Mouse (Mus musculus) lung, postnatal 36 days (tissue): Measurements from ENCODE around the gene Ppp4r1.

Experiments used
- DNase-seq: peaks from one replicate; pipeline ENCODE4 v3.0.0; 2022; ENCODE audit warnings: mixed read lengths

Ppp4r1 gene

DNA sequence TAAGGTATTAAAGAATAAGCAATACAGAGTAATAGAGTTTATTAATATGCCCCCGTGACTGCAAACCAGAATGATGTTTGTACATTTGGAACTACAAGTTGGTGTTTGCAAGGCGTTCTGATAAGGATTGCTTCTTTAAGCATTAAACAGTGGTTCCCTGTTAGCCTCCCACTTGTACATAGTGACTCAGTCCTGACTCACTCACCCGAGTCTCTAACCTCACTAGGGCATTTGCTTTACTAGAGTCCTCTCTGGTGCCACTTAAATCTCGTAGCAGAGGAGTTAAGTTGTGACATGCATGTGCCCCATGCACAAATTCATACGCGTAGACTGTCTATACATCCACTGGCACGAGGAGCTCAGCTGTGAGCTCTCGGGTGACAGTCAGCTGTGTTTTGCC is 31.4 kb downstream of the Ppp4r1 start:
- DNase-seq: no peak

GRCm38 (mm10) chr17:65820197-65820596 is 37.8 kb downstream of the Ppp4r1 start:
- DNase-seq: no peak

DNA sequence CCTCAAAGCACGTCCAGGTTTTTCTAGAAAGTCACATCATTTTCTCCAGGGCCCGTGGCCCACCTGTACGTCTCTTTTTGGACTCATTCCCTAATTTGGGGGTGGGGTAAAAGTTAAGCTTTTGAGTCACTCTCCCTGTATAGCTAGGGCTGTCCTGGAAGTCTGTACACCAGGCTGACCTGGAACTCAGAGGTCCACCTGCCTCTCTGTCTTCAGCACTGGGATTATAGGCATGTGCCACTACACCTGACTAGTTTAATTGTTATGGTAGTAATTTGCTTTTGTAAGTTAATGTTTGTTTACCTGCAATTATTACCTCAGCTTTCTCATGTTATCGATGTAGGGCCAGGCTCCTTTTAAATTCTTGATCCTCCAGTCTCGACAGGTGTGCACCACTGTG is 40.0 kb downstream of the Ppp4r1 start:
- no peak for DNase-seq

GRCm38 (mm10) chr17:65824246-65824645 is 41.9 kb downstream of the Ppp4r1 start:
- no peak for DNase-seq

DNA sequence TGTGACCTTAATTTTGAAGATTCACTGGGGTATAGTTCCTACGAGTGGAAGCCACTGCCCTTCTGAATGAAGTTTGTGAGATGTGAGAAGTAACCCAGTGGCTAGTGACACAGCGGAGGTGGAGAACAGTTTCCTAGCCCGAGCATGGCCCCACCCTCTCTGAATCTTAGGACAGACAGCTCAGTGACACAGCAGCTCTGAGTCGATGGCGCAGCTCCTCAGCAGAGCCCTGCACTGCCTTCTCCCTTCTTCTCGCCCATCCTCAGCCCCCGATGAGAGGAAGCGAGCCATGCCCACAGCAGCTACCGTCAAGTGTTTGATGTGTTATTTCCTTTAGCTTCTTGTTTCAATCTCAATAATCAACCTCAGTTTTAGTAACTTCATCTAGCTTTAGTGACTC is 43.9 kb downstream of the Ppp4r1 start:
- DNase-seq: no peak

DNA sequence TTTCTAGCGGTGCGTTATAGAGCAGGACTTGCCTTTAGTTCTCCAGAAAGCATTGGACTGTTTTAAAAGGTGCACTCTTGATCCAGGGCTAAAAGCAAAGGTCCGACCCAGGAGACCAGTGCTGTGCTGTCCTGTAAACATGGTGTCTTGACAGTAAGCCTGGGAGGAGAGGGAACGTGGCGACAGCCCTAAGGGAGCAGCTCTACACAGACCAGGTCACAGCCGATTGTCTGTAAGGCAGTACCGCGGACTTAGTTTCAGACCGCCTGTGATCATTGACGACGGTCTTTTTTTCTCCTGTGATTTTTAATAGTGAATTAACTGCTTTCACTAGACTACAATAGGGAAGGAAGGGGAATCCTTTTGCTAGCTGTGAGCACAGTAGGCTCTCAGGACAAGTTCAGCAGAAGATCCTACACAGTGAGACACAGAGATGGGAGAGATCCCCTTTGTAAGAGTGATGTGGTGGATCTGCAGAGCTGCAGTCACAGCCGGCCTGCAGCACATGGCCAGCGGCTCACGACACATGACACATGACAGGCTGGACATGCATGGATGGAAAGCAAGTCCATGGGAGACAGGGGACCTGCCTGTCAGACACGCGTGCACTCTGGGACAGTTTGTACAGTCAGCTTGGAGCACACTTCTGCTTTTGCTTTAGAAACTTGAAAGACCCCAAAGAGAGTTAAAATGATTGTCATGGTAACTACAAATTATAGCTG is 44.9 kb downstream of the Ppp4r1 start:
- DNase-seq: no peak

DNA sequence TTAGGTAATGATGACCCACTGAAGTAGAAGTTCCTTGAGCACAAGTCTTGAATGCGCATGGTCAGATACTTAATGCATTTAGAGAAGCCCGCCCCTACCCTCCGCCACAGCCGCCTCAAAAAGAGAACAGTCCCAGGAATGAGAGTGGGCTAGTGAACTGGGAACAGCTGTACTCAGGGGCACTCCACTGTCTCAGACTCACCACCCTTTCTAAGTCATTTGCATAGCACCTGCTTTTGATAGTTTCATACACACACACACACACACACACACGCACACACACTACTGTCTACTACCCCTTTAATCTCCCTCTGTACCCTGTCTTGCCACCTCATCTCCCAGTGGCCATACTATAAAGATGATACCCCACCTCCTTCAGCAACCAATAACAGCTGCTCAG is 45.5 kb downstream of the Ppp4r1 start:
- DNase-seq: no peak

- no peak for DNase-seq
Measured at GRCm38 (mm10) chr17:65828951-65829350, 46.6 kb downstream of the Ppp4r1 start.

DNA sequence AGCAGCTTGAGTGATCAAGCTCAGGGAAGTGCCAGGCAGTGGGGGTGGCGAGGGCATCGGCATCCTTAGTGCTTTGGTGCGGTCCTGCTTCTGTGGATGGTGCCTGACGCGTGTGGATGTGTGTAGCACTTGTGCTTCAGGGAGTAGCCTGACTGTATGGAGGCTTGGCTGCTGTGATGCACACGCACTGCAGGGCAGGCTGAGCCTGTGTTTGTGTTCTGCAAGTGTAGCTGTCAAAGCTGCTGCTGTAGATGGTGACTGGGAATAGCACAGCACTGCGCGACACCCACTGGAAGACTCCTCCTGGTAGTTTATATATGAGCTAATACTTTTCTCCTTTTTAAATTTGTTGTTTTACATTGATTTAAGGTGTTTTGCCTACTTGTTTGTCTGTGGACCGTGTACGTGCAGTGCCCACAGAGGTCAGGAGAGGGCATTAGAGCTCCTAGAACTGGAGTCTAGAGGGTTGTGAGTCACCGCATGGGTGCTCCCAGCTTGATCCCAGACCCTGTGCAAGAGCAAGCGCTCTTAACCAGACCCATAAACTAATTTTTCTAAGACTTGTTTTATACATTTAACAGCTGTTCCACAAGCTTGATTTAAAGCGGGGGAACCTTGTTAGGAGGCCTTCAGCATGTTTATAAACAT is 48.0 kb downstream of the Ppp4r1 start:
- peak; percentile 21 for DNase-seq

DNA sequence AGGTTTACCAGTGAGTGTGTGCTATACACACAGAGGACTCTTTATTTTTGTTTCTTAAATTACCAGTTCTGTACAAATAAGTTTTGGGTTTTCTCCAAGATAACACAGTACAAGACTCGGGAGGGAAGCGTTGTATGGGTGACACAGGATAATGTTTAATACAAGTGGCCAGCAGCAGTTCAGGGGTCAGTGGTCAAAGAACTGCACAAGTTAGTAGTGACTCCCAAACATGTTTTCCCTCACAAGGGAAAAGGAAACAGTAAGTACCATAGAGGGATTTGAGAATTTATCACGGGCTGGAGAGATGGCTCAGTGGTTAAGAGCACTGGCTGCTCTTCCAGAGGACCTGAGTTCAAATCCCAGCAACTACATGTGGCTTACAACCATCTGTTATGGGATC is 51.5 kb downstream of the Ppp4r1 start:
- DNase-seq: no peak

- no peak for DNase-seq
Measured at GRCm38 (mm10) chr17:65836746-65837145, 54.4 kb downstream of the Ppp4r1 start.

DNA sequence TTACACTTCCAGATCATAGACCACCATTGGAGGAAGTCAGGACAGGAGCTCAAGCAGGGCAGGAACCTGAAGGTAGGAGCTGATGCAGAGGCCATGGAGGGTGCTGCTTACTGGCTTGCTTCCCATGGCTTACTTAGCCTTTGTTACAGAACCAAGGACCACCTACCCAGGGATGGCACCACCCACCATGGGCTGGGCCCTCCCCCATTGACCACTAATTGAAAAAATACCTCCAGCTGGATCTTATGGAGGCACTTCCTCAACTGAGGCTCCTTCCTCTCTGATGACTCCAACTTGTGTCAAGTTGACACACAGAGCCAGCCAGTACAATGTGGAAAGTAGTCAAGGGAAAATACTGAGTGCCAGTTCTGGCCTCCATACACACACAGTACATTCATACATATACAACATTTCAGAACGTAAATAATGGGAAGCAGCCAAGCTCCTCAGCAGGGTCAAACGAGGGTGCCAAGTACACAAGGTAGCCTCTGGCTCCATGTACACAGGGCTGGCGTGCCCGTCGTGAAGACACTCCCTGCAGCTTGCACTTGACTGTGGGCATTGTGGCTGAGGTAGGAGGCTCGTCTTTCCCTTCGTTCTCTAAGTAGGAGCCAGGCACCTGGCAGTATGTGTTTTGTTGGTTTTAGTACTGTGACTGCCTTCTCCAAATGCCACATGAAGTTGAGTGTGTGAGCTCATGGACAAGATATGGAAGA is 57.3 kb downstream of the Ppp4r1 start:
- DNase-seq: peak; percentile 29

GRCm38 (mm10) chr17:65842669-65843381 is 60.5 kb downstream of the Ppp4r1 start:
- no peak for DNase-seq

DNA sequence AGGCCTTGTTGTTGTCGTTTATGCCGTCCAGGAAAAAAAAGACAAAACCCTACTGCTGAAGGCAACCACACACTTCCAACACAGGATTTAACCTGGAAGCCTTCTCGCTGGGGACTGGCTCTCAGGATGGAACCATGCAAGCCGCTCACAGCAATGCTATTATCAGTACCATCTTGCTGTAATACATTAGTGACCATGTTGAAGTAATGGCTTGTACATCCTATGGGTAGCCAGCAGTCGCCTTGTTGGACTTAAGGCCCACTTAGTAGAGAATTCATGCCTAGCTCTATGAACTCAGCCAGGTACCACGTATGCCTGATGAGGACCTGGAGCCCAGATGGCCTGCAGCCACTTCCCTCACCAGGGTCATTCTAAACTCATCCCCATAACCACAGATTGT is 63.0 kb downstream of the Ppp4r1 start:
- DNase-seq: no peak

- DNase-seq: no peak
Measured at GRCm38 (mm10) chr17:65847694-65848449, 65.5 kb downstream of the Ppp4r1 start.

DNA sequence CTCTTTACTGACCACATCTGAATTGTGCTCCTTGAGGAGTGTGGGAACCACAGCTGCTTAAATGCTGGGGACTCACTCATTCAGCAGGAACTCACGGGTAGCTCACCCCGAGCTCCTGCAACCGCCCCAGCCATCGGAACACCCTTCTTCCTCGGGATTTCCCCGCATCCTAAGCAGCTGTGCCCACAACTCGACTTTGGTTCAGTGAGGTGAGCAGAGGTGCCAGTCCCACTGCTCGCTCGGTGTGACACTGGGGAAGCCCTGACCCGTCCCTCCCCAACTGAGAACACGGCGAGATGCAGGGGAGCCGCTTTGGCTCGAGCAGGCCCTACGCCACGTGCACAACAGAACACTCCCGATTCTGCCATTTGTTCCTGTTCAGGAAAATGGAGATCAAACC is 68.1 kb downstream of the Ppp4r1 start:
- no peak for DNase-seq

DNA sequence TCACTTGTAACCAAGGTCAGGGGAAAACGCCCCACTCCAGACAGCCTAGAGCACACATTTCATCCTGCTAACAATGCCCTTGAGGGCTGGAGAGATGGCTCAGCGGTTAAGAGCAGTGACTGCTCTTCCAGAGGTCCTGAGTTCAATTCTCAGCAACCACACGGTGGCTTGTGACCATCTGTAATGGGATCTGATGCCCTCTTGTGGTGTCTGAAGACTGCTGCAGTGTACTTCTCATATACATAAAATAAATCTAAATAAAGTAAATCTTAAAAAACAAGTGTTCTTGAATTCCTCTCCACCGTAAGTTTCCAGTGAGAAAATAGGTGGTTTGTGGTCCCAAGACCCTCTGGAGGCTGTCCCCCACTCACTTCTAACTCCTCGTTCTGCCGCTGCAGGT is 69.4 kb downstream of the Ppp4r1 start:
- no peak for DNase-seq

DNA sequence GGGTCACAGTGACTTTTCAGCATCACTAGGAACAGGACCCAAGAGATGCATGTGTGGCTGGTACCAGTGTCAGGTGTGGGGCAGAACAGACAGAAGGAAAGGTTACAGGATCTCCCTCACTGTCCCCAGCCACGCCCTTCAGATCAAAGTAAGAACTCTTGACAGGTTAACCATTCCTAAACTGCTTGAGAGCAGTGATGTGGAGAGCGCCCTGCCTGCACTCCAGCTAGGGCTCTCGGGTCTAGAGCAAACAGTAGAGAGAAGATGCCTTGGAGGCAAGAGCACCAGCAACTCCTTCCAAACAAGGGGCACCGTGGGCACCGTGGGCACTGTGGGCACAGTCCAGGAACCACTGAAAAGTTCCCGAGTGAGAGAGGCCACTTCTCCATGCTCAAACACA is 71.0 kb downstream of the Ppp4r1 start:
- DNase-seq: peak; percentile 74

- no peak for DNase-seq
Measured at GRCm38 (mm10) chr17:65854006-65854405, 71.6 kb downstream of the Ppp4r1 start.

GRCm38 (mm10) chr17:65857617-65858016 is 75.2 kb downstream of the Ppp4r1 start:
- no peak for DNase-seq

DNA sequence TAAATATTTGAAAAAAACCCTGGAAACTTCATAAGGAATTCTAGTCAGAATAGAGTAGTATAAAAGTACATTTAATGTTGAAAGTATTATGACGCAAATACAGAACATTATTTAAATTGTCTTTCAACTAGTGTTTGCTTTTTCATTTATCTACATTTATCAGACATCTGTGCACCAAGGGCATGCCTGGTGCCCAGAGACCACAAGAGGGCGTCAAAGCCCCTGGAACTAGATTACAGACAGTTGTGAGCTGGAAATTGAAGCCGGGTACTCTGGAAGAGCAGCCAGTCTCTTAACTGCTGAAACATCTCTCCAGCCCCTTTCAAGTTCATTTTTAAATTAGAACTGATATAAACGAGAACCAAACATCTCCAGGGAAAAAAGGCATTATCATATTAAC is 80.2 kb downstream of the Ppp4r1 start:
- DNase-seq: peak; percentile 71

DNA sequence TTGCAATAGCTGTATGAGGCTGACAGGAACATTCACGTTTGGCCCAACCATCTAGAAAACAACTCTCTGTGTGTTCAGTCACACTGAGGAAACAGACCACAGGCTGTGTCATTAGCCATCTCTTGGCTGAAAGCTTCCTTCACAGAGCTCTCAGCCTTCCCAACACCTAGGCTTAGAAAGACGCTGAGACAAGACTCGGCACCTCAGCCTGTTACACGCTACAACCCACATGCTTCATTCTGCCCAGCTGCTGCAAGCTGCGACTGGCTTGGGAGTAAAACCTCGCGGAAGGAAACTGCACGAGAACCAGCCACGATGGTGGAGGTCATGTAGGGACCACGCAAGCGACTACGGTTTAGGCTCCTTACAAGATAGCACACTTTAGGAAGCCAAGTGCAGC is 81.5 kb downstream of the Ppp4r1 start:
- no peak for DNase-seq

DNA sequence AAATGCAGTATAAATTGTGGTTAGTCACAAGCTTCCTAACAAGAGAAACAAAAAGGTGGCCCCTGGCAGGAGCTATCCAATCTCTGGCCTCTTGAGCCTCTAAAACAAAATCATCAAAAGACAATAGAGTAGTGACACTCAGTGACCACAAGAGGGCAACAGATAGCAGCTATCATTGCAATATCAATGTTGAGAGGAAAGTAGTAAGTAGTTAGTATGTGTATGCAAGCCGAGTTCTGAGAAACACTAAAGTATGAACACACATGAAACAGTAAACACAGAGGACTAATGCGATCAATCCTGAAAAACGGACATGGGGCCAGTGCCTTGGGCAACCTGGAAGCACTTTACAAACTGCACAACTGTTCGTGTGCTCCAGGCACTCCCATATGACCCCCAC is 82.4 kb downstream of the Ppp4r1 start:
- DNase-seq: peak; percentile 74
